Mouse (Mus musculus) limb, embryonic 14.5 days (tissue): ENCODE measurements at regions not wholly inside any gene's neighbourhood (a gene's known extent, or its start where the extent isn't known, plus 50 kb on each side); places are given as distances from the start of the nearest gene placed in this dataset.
A peak's percentile ranks its signal among the peaks of the same experiment; 100 is the strongest.

Experiments used
- ATAC-seq: fragments of 200-750 bp; cut with Nextera tagmentation; 2 replicates; pipeline ENCODE4 v1.8.0; 2017; ENCODE audit warnings: low read depth, moderate number of reproducible peaks, moderate TSS enrichment; ENCODE audit not compliant: low FRiP score
- DNase-seq: peaks from one replicate; pipeline ENCODE4 v3.0.0-alpha.2; 2015; ENCODE audit warnings: low spot score
- H3K27ac ChIP-seq: fragments of 300-500 bp; sonication (generic); replicated peaks from 2 replicates; pipeline ENCODE4 v1.5.1; 2014; ENCODE audit warnings: low read depth, mild to moderate bottlenecking, low read length, moderate library complexity, mixed read lengths
- H3K27me3 ChIP-seq: fragments of 300-500 bp; sonication (generic); 2 replicates; pipeline ENCODE4 v1.6.1; 2014; ENCODE audit warnings: low read length, mixed read lengths; ENCODE audit not compliant: control insufficient read depth, insufficient read depth
- H3K36me3 ChIP-seq: fragments of 300-500 bp; sonication (generic); 2 replicates; pipeline ENCODE4 v1.6.1; 2014; ENCODE audit warnings: mild to moderate bottlenecking, low read length, moderate library complexity, mixed read lengths; ENCODE audit not compliant: control insufficient read depth, insufficient read depth
- H3K4me1 ChIP-seq: fragments of 300-500 bp; sonication (generic); 2 replicates; pipeline ENCODE4 v1.6.1; 2014; ENCODE audit warnings: antibody characterized with exemption, low read length, mixed read lengths; ENCODE audit not compliant: control insufficient read depth, insufficient read depth
- H3K4me2 ChIP-seq: fragments of 300-500 bp; sonication (generic); replicated peaks from 2 replicates; pipeline ENCODE4 v1.6.1; 2014; ENCODE audit warnings: low read depth, mild to moderate bottlenecking, low read length, moderate library complexity; ENCODE audit not compliant: severe bottlenecking
- H3K4me3 ChIP-seq: fragments of 300-500 bp; sonication (generic); replicated peaks from 2 replicates; pipeline ENCODE4 v1.5.1; 2014; ENCODE audit warnings: low read length
- H3K9ac ChIP-seq: fragments of 300-500 bp; sonication (generic); 2 replicates; pipeline ENCODE4 v1.6.1; 2014; ENCODE audit warnings: mild to moderate bottlenecking, low read depth, low read length, moderate library complexity; ENCODE audit not compliant: severe bottlenecking
- H3K9me3 ChIP-seq: fragments of 300-500 bp; sonication (generic); 2 replicates; pipeline ENCODE4 v1.6.1; 2016; ENCODE audit warnings: low read length; ENCODE audit not compliant: control insufficient read depth
- POLR2A ChIP-seq: fragments of 200-500 bp; IDR thresholded peaks from 2 replicates; pipeline ENCODE4 v1.8.0; 2012; ENCODE audit warnings: inconsistent platforms, mild to moderate bottlenecking, moderate library complexity, borderline replicate concordance; ENCODE audit not compliant: insufficient read depth, insufficient read length; ENCODE audit errors: extremely low read depth
- WGBS: fragments of 180-500 bp; shearing (Covaris S2); extraction: QIAGEN DNeasy Blood & Tissue Kit; methylation state at CpG from one replicate; pipeline ENCODE4 v1.1.7; 2014; 5-methylcytosine and 5-hydroxymethylcytosine counted together

- no peak overlapping the region for H3K27ac ChIP-seq
- WGBS, result 91% methylated on average over 1 of the region's 1 CpGs
- no peak for DNase-seq
Measured at GRCm38 (mm10) chr13:75531566-75531965, 175.0 kb upstream of the Ell2 start.

GRCm38 (mm10) chr13:75541446-75541845, 165.1 kb upstream of the Ell2 start:
- WGBS, result 65% methylated on average over 2 of the region's 2 CpGs
- Histone ChIP-seq H3K9me3 (no peaks in the 10 kb centered on the region), H3K27ac (no peak overlapping the region), H3K4me1 (no peaks in the 10 kb centered on the region), H3K9ac (no peak overlapping the region), H3K27me3 (no peaks in the 10 kb centered on the region), H3K36me3 (no peaks in the 10 kb centered on the region), H3K4me3 (no peak overlapping the region), H3K4me2 (no peak overlapping the region)
- DNase-seq, result peak; percentile 16
- no peak for ATAC-seq
- no peak for TF ChIP-seq POLR2A

More at GRCm38 (mm10) chr13:75531566-75531965, 175.0 kb upstream of the Ell2 start:
- Histone ChIP-seq H3K27me3 (no peaks in the 10 kb centered on the region), H3K4me3 (no peak overlapping the region), H3K4me1 (no peaks in the 10 kb centered on the region), H3K9ac (no peak overlapping the region), H3K36me3 (no peaks in the 10 kb centered on the region), H3K4me2 (no peak overlapping the region), H3K9me3 (no peaks in the 10 kb centered on the region)
- no peak for TF ChIP-seq POLR2A
- ATAC-seq, result no peak

- DNase-seq (no peak), ATAC-seq (no peak)
- Histone ChIP-seq H3K9ac (no peak overlapping the region), H3K4me1 (no peaks in the 10 kb centered on the region), H3K27me3 (no peaks in the 10 kb centered on the region), H3K4me2 (no peak overlapping the region), H3K4me3 (no peak overlapping the region), H3K36me3 (no peaks in the 10 kb centered on the region), H3K27ac (no peak overlapping the region), H3K9me3 (no peaks in the 10 kb centered on the region)
- no peak for TF ChIP-seq POLR2A
- WGBS, result 44% methylated on average over 2 of the region's 2 CpGs
Measured at GRCm38 (mm10) chr13:75542253-75542945, 164.2 kb upstream of the Ell2 start.

- DNase-seq, result no peak
Measured at GRCm38 (mm10) chr13:75542946-75543327, 163.6 kb upstream of the Ell2 start.

DNA sequence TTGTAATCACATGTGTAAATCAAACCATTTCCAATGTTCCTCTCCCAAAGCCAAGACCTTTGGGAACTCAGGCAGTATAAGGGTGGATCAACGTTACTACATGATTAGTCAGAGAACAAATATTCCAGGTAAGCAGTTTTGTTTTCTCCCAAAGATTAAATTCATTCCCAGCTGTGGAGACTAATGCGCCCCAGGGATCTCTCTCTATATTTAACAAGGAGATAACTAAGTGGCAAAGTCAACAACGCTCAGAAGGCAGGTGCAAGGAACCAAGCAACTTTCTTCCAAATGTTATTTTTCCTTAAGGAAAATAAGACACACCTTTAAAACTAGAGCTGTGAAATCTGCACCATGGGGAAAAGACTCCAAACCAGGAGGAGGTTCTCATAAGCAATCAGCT, 163.0 kb upstream of the Ell2 start:
- no peaks in the 10 kb centered on the region for H3K36me3 ChIP-seq
- H3K9me3 ChIP-seq, result no peaks in the 10 kb centered on the region
- H3K4me2 ChIP-seq, result no peak overlapping the region
- 63% methylated on average over 3 of the region's 3 CpGs for WGBS
- no peak for DNase-seq
- H3K9ac ChIP-seq, result no peak overlapping the region
- H3K27ac ChIP-seq, result no peak overlapping the region
- no peaks in the 10 kb centered on the region for H3K4me1 ChIP-seq
- TF ChIP-seq POLR2A, result no peak
- H3K4me3 ChIP-seq, result no peak overlapping the region
- H3K27me3 ChIP-seq, result no peaks in the 10 kb centered on the region
- ATAC-seq, result no peak

More at GRCm38 (mm10) chr13:75542946-75543327, 163.6 kb upstream of the Ell2 start:
- ATAC-seq, result no peak
- no peak overlapping the region for H3K27ac ChIP-seq
- no peak for TF ChIP-seq POLR2A
- no peaks in the 10 kb centered on the region for H3K9me3 ChIP-seq
- H3K9ac ChIP-seq, result no peak overlapping the region
- no peaks in the 10 kb centered on the region for H3K4me1 ChIP-seq
- H3K4me3 ChIP-seq, result no peak overlapping the region
- H3K4me2 ChIP-seq, result no peak overlapping the region
- no peaks in the 10 kb centered on the region for H3K36me3 ChIP-seq
- no peaks in the 10 kb centered on the region for H3K27me3 ChIP-seq
